Mouse (Mus musculus) limb, embryonic 14.5 days (tissue): ENCODE results near the gene Nenf. TPM values are rescaled to one million over a fixed set of nuclear protein-coding genes. Genes with fewer than 3 reads are reported as not detected.

Source experiments
- ATAC-seq: fragments of 200-750 bp; cut with Nextera tagmentation; 2 replicates; pipeline ENCODE4 v1.8.0; 2017; ENCODE audit warnings: low read depth, moderate number of reproducible peaks, moderate TSS enrichment; ENCODE audit not compliant: low FRiP score
- DNase-seq: peaks from one replicate; pipeline ENCODE4 v3.0.0-alpha.2; 2015; ENCODE audit warnings: low spot score
- H3K27ac ChIP-seq: fragments of 300-500 bp; sonication (generic); replicated peaks from 2 replicates; pipeline ENCODE4 v1.5.1; 2014; ENCODE audit warnings: low read depth, mild to moderate bottlenecking, low read length, moderate library complexity, mixed read lengths
- H3K27me3 ChIP-seq: fragments of 300-500 bp; sonication (generic); 2 replicates; pipeline ENCODE4 v1.6.1; 2014; ENCODE audit warnings: low read length, mixed read lengths; ENCODE audit not compliant: control insufficient read depth, insufficient read depth
- H3K36me3 ChIP-seq: fragments of 300-500 bp; sonication (generic); 2 replicates; pipeline ENCODE4 v1.6.1; 2014; ENCODE audit warnings: mild to moderate bottlenecking, low read length, moderate library complexity, mixed read lengths; ENCODE audit not compliant: control insufficient read depth, insufficient read depth
- H3K4me1 ChIP-seq: fragments of 300-500 bp; sonication (generic); 2 replicates; pipeline ENCODE4 v1.6.1; 2014; ENCODE audit warnings: antibody characterized with exemption, low read length, mixed read lengths; ENCODE audit not compliant: control insufficient read depth, insufficient read depth
- H3K4me2 ChIP-seq: fragments of 300-500 bp; sonication (generic); replicated peaks from 2 replicates; pipeline ENCODE4 v1.6.1; 2014; ENCODE audit warnings: low read depth, mild to moderate bottlenecking, low read length, moderate library complexity; ENCODE audit not compliant: severe bottlenecking
- H3K4me3 ChIP-seq: fragments of 300-500 bp; sonication (generic); replicated peaks from 2 replicates; pipeline ENCODE4 v1.5.1; 2014; ENCODE audit warnings: low read length
- H3K9ac ChIP-seq: fragments of 300-500 bp; sonication (generic); 2 replicates; pipeline ENCODE4 v1.6.1; 2014; ENCODE audit warnings: mild to moderate bottlenecking, low read depth, low read length, moderate library complexity; ENCODE audit not compliant: severe bottlenecking
- H3K9me3 ChIP-seq: fragments of 300-500 bp; sonication (generic); 2 replicates; pipeline ENCODE4 v1.6.1; 2016; ENCODE audit warnings: low read length; ENCODE audit not compliant: control insufficient read depth
- POLR2A ChIP-seq: fragments of 200-500 bp; IDR thresholded peaks from 2 replicates; pipeline ENCODE4 v1.8.0; 2012; ENCODE audit warnings: inconsistent platforms, mild to moderate bottlenecking, moderate library complexity, borderline replicate concordance; ENCODE audit not compliant: insufficient read depth, insufficient read length; ENCODE audit errors: extremely low read depth
- WGBS: fragments of 180-500 bp; shearing (Covaris S2); extraction: QIAGEN DNeasy Blood & Tissue Kit; methylation state at CpG from one replicate; pipeline ENCODE4 v1.1.7; 2014; 5-methylcytosine and 5-hydroxymethylcytosine counted together
- polyA plus RNA-seq, 2 experiments: library from polyadenylated mRNA; depleted of rRNA in 1 of 2; stranded (reverse) in 1 of 2; unstranded in 1 of 2; fragments of >200 nt; fragmentation: Nextera tagmentation in 1 of 2; extraction: Ambion mirVana in 1 of 2; gene quantifications; 2 replicates each; pipeline versions ENCODE4 v1.2.1 to v1.2.3; 2012 to 2014

Nenf gene
- polyA plus RNA-seq, 2 experiments, result 144 to 149 TPM

DNA sequence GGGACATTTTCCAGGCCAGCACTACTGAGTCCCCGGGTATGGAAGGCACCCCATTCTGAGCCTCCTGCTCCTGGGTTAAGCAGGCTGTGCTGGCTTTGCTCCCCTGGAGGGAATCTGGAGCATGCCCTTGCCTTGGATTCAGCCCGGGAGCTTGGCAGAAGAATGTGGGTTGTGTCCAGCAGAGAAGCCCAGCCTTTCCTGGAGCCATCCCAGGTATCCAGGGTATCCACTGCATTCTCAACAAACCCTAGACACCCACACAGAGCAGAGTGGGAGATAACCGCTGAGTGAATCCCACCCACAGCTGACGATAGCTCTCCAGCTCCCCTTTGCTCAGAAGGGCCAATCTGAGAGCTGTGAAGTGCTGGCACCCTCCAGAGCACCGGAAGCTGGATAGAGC is 21.5 kb downstream of the Nenf start:
- H3K4me3 ChIP-seq, result no peak overlapping the region
- no peaks in the 10 kb centered on the region for H3K36me3 ChIP-seq
- H3K9me3 ChIP-seq, result no peaks in the 10 kb centered on the region
- WGBS, result 61% methylated on average over 5 of the region's 5 CpGs
- ATAC-seq (no peak), DNase-seq (no peak)
- no peak for TF ChIP-seq POLR2A
- no peak overlapping the region for H3K9ac ChIP-seq
- H3K27ac ChIP-seq, result no peak overlapping the region
- H3K4me2 ChIP-seq, result no peak overlapping the region
- H3K27me3 ChIP-seq, result no peaks in the 10 kb centered on the region
- H3K4me1 ChIP-seq, result no peaks in the 10 kb centered on the region

DNA sequence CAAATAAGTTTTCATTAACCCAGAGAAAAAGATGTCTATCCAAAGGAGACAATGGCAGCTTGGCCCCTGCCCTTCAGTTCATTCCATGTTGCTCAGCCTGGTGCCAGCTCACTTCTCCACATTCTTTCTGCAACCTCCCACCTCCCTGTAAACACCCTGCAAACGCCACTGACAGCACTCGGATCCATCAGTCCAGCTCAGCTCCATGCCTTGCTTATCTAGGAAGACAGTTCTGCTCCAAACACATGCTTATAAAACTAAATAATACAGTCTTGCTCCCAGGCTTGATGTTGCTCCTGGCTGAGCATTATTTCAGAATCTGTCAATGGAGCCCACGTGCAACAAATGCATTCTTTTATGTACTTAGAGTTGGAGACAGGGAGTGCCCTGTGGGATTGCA is 22.2 kb downstream of the Nenf start:
- Histone ChIP-seq H3K27ac (no peak overlapping the region), H3K36me3 (no peaks in the 10 kb centered on the region), H3K4me2 (no peak overlapping the region), H3K9me3 (no peaks in the 10 kb centered on the region), H3K4me3 (no peak overlapping the region), H3K4me1 (no peaks in the 10 kb centered on the region), H3K9ac (no peak overlapping the region), H3K27me3 (no peaks in the 10 kb centered on the region)
- no peak for TF ChIP-seq POLR2A
- WGBS, result 36% methylated on average over 3 of the region's 3 CpGs
- ATAC-seq (no peak), DNase-seq (no peak)

- Histone ChIP-seq H3K9ac (no peak overlapping the region), H3K4me3 (no peak overlapping the region), H3K27ac (no peak overlapping the region), H3K27me3 (no peaks in the 10 kb centered on the region), H3K36me3 (no peaks in the 10 kb centered on the region), H3K9me3 (no peaks in the 10 kb centered on the region), H3K4me1 (no peaks in the 10 kb centered on the region), H3K4me2 (no peak overlapping the region)
- no peak for TF ChIP-seq POLR2A
- ATAC-seq (no peak; the same call in 1 of the 2 replicates), DNase-seq (no peak)
- 53% methylated on average over 8 of the region's 9 CpGs for WGBS
Measured at GRCm38 (mm10) chr1:191293996-191294795, 23.8 kb downstream of the Nenf start.

GRCm38 (mm10) chr1:191293051-191293450 is 24.9 kb downstream of the Nenf start:
- TF ChIP-seq POLR2A, result no peak
- H3K4me1 ChIP-seq, result no peaks in the 10 kb centered on the region
- H3K27ac ChIP-seq, result no peak overlapping the region
- H3K36me3 ChIP-seq, result no peaks in the 10 kb centered on the region
- H3K27me3 ChIP-seq, result no peaks in the 10 kb centered on the region
- H3K9me3 ChIP-seq, result no peaks in the 10 kb centered on the region
- WGBS, result 81% methylated on average over 2 of the region's 2 CpGs
- no peak for DNase-seq
- H3K4me2 ChIP-seq, result no peak overlapping the region
- ATAC-seq, result no peak
- no peak overlapping the region for H3K9ac ChIP-seq
- no peak overlapping the region for H3K4me3 ChIP-seq

DNA sequence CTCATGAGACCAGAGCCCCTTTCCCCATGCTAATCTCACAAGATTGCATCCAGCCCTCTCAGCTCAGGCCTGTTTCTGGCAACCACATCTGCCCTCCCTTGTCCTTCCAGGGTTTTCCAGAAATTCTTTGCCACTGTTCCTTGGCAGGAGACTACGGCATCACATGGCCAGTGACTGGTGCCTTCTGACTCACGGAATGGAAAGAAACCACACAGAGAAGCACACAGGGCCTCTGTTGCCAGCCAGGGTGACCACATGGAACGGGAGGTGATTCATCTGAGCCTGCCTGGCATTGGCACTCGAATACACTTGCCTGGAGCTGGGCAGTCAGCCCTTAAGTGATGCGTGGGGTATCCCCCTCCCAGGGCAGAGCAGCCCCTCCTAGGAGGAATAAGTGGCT is 25.6 kb downstream of the Nenf start:
- no peak overlapping the region for H3K9ac ChIP-seq
- no peak overlapping the region for H3K4me3 ChIP-seq
- no peak for TF ChIP-seq POLR2A
- peak; percentile 55 for DNase-seq
- H3K36me3 ChIP-seq, result no peaks in the 10 kb centered on the region
- 60% methylated on average over 5 of the region's 5 CpGs for WGBS
- no peak overlapping the region for H3K4me2 ChIP-seq
- no peaks in the 10 kb centered on the region for H3K9me3 ChIP-seq
- H3K4me1 ChIP-seq, result no peaks in the 10 kb centered on the region
- no peak overlapping the region for H3K27ac ChIP-seq
- H3K27me3 ChIP-seq, result no peaks in the 10 kb centered on the region
- ATAC-seq, result no peak
